Mouse (Mus musculus): ENCODE measurements at regions not wholly inside any gene's neighbourhood (a gene's known extent, or its start where the extent isn't known, plus 50 kb on each side); places are given as distances from the start of the nearest gene placed in this dataset.
"Not testable (repeated sequence)": the region's sequence is repeated elsewhere in the genome, so short reads cannot be mapped to it uniquely, and the experiment has no call there.

GRCm38 (mm10) chr1:12025791-12026190 lies 611.9 kb downstream of the A830018L16Rik start:
- no peak for DNase-seq

GRCm38 (mm10) chr1:12027442-12027841 lies 613.5 kb downstream of the A830018L16Rik start:
- DNase-seq, result no peak

DNA sequence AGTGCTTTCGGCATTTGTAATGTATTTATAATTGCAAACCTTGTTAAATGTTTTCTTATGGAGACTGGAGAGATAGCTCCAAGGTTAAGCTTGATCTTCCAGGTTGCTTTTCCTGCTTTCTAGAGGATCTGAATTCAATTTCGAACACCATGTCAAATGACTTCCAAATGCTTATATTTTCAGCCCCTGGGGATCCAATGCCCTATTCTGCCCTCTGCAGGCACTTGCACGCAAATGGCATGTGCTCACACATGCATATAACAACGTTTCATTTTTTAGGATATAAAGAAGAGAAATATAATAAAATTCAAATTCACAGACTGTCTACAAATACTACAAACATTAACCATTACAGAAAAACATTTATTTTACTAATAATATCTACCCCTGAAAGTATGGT lies 614.2 kb downstream of the A830018L16Rik start:
- no peak for DNase-seq

GRCm38 (mm10) chr1:12051931-12052482 lies 638.1 kb downstream of the A830018L16Rik start:
- DNase-seq, result no peak

DNA sequence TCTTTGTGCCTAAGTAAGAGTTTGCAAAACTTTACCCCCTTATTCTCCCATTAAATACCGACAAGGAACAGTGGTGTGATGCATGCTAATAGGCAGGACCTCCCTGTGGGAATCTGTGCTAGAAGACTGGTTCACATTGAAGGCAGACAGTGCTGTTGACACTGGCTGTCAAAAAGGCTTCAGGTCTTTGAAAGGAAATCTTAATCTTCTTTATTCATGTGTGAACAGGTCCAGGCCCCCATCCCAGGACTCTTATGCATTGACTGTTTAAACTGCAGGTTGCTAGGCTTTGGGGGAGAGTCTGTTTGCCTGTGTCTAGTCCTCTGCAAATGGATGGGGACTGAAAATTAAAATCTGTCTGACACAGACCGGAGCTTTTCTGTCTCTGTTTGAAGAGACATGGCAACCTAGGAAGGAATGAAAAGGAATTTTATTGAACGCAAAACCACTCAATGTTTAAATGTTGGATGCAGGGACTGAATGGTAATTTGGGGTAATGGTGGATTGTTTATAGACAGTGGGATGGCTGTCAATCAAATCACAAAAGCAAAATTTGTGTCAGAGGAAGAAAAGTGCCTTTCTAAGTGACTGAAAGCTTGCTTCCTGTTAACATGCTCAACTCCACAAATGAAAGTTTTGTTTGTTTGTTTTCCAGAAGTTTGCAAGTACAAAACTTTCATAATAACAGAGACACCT lies 642.1 kb downstream of the A830018L16Rik start:
- DNase-seq, result no peak

GRCm38 (mm10) chr1:12065016-12065513 lies 651.2 kb downstream of the A830018L16Rik start:
- no peak for DNase-seq

GRCm38 (mm10) chr1:12092564-12093504 lies 678.9 kb downstream of the A830018L16Rik start:
- DNase-seq, result no peak

GRCm38 (mm10) chr1:12115041-12115828 lies 701.3 kb downstream of the A830018L16Rik start:
- no peak for DNase-seq

- DNase-seq, result no peak
These were observed 703.2 kb downstream of the A830018L16Rik start for GRCm38 (mm10) chr1:12117083-12117482.

GRCm38 (mm10) chr1:12120926-12121325 lies 707.0 kb downstream of the A830018L16Rik start:
- DNase-seq, result no peak

- DNase-seq, result not testable (repeated sequence)
These were observed 712.7 kb downstream of the A830018L16Rik start for GRCm38 (mm10) chr1:12126611-12127010.

- DNase-seq, result no peak
These were observed 756.6 kb downstream of the A830018L16Rik start for GRCm38 (mm10) chr1:12170503-12170902.

- no peak for DNase-seq
These were observed 775.8 kb downstream of the A830018L16Rik start for GRCm38 (mm10) chr1:12189646-12190233.

DNA sequence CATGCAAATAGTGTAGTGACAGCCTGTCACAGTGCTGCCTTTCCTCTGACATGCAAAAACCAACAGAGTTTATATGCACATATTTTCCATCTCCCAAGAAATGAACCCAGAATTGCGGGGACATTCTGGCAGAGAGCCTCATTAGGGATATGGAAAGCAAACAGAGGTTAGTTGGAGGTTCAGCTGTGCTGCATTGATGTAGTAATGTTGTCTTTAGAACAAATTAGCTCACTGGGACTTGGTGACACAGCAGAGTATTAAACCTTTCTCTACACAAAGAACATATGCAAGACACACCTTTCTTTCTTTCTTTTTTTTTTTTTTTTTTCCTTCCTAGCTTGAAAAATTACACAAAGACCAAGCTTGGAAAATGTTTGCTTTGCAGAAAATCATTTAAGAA lies 778.7 kb downstream of the A830018L16Rik start:
- DNase-seq, result no peak

GRCm38 (mm10) chr1:12231089-12231488 lies 817.2 kb downstream of the A830018L16Rik start:
- no peak for DNase-seq

DNA sequence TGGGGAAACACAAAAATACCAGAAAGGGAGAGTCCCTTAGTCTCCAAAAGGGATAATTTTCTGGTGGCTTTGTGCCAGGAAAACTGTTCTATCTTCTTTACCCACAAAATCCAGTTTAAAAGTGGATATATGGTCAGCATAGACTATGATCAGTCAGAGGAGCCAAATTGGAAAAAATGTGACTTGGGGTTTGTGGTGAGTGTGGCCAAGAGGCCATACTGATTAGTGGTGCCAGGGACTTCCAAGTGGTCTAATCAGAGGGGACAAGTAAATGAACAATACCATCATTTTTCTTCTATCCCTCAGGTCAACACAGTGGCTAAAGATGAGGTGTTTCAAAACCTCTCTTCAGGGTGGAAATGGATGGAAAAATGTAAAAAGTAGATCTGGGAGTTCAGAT lies 828.2 kb downstream of the A830018L16Rik start:
- no peak for DNase-seq

GRCm38 (mm10) chr1:12282493-12282892 lies 868.6 kb downstream of the A830018L16Rik start:
- DNase-seq, result no peak

GRCm38 (mm10) chr1:12285551-12285950 lies 871.6 kb downstream of the A830018L16Rik start:
- DNase-seq, result no peak

GRCm38 (mm10) chr1:12286026-12286425 lies 872.1 kb downstream of the A830018L16Rik start:
- no peak for DNase-seq

GRCm38 (mm10) chr1:12288521-12288920 lies 874.6 kb downstream of the A830018L16Rik start:
- DNase-seq, result no peak

DNA sequence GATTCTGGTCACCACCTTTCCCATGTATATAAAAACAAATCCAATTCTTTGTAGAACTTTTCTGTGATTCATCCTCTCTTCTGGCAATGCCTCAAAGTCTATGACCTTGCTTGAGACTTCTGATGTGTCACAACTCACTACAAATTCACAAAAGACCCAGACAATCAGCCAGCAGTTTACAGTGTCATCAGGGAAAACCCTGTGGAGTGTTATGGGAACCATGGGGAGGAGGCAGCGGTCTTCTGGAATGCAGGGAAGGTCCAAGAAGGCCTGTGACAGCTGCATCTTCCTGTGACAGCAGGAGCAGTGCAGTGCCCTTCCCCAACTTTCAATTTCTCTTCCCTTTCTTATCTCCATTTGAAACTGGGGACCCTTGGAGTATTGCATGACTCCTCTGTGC lies 877.9 kb downstream of the A830018L16Rik start:
- DNase-seq, result peak; percentile 3

- DNase-seq, result no peak
These were observed 904.1 kb downstream of the A830018L16Rik start for GRCm38 (mm10) chr1:12318029-12318428.
